Mouse (Mus musculus) bone marrow macrophage, adult 2 months (primary cell): ENCODE measurements around the gene Pla2g4e.

Experiments used
- CTCF ChIP-seq: IDR thresholded peaks from 2 replicates; pipeline ENCODE4 v1.5.1; 2012; ENCODE audit warnings: low read depth, mild to moderate bottlenecking, low read length, moderate library complexity
- POLR2A ChIP-seq: IDR thresholded peaks from 2 replicates; pipeline ENCODE4 v1.6.1; 2012; ENCODE audit warnings: mild to moderate bottlenecking, low read depth, low read length, borderline replicate concordance

DNA sequence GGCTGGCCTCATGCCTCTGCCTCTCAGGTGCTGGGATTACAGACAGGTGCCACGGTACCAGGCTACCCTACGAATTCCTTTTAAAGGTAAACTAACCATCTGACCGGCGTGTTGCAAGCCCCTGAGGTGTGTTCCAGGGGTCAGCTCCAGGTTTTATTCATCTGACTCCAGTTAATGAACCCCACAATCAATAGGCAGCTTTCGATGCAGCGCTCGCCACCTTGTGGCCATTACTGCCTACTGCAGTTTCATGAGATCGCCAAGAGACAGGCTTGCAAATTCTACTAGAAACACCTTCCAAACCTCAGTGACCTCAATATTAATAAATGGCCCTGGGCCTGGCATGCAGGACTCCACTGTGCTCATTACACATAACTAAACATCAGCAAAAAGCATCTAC is 34.8 kb upstream of the Pla2g4e start:
- TF ChIP-seq CTCF (peak; percentile 91), POLR2A (no peak)
